Mouse (Mus musculus): Measurements from ENCODE around the gene Fbxl15.

Gene Fbxl15

GRCm38 (mm10) chr19:46347936-46348668 is 20.1 kb downstream of the Fbxl15 start:
- DNase-seq (ENCODE audit: low read depth, low spot score): no peak

- peak; percentile 69 for DNase-seq (ENCODE audit: low read depth, low spot score)
Observed at GRCm38 (mm10) chr19:46348761-46349458, 20.9 kb downstream of the Fbxl15 start.

- DNase-seq (ENCODE audit: low read depth, low spot score): no peak
Observed at GRCm38 (mm10) chr19:46349550-46349949, 21.6 kb downstream of the Fbxl15 start.

- DNase-seq (ENCODE audit: low read depth, low spot score): no peak
Observed at GRCm38 (mm10) chr19:46350168-46350932, 22.4 kb downstream of the Fbxl15 start, which contains the start of gene 2310034G01Rik. Gene 2310034G01Rik (minus strand): TSS chr19:46350302.

- peak; percentile 81 for DNase-seq (ENCODE audit: low read depth, low spot score)
Observed at GRCm38 (mm10) chr19:46356701-46357138, 28.7 kb downstream of the Fbxl15 start.

- no peak for DNase-seq (ENCODE audit: low read depth, low spot score)
Observed at GRCm38 (mm10) chr19:46357344-46358280, 29.6 kb downstream of the Fbxl15 start.

GRCm38 (mm10) chr19:46358381-46358780 is 30.4 kb downstream of the Fbxl15 start:
- DNase-seq (ENCODE audit: low read depth, low spot score): no peak

GRCm38 (mm10) chr19:46362104-46362503 is 34.1 kb downstream of the Fbxl15 start:
- DNase-seq (ENCODE audit: low read depth, low spot score): no peak

- DNase-seq (ENCODE audit: low read depth, low spot score): no peak
Observed at GRCm38 (mm10) chr19:46363294-46364009, 35.5 kb downstream of the Fbxl15 start.

- DNase-seq (ENCODE audit: low read depth, low spot score): no peak
Observed at GRCm38 (mm10) chr19:46367798-46368590, 40.0 kb downstream of the Fbxl15 start.

- DNase-seq (ENCODE audit: low read depth, low spot score): no peak
Observed at GRCm38 (mm10) chr19:46369204-46369603, 41.2 kb downstream of the Fbxl15 start.

GRCm38 (mm10) chr19:46374477-46375088 is 46.6 kb downstream of the Fbxl15 start:
- DNase-seq (ENCODE audit: low read depth, low spot score): no peak

- no peak for DNase-seq (ENCODE audit: low read depth, low spot score)
Observed at GRCm38 (mm10) chr19:46375489-46375888, 47.5 kb downstream of the Fbxl15 start.

- no peak for DNase-seq (ENCODE audit: low read depth, low spot score)
Observed at GRCm38 (mm10) chr19:46375891-46376290, 47.9 kb downstream of the Fbxl15 start.
